Mouse (Mus musculus) heart, embryonic 11.5 days (tissue): ENCODE results near the gene Gm11541. TPM values are rescaled to one million over a fixed set of nuclear protein-coding genes. Genes with fewer than 3 reads are reported as not detected.
"Not testable (repeated sequence)": the region's sequence is repeated elsewhere in the genome, so short reads cannot be mapped to it uniquely, and the experiment has no call there.

Experiments used
- ATAC-seq: fragments of 200-750 bp; cut with Nextera tagmentation; replicated peaks from 2 replicates; pipeline ENCODE4 v1.8.0; 2017; ENCODE audit warnings: moderate library complexity; ENCODE audit not compliant: insufficient number of reproducible peaks, low FRiP score, low TSS enrichment
- H3K27ac ChIP-seq: fragments of 300-500 bp; sonication (generic); 2 replicates; pipeline ENCODE4 v1.5.1; 2014; ENCODE audit warnings: mild to moderate bottlenecking, low read depth, low read length
- H3K27me3 ChIP-seq: fragments of 300-500 bp; sonication (generic); 2 replicates; pipeline ENCODE4 v1.6.1; 2014; ENCODE audit warnings: mild to moderate bottlenecking, low read length, mixed read lengths; ENCODE audit not compliant: control insufficient read depth, insufficient read depth
- H3K36me3 ChIP-seq: fragments of 300-500 bp; sonication (generic); 2 replicates; pipeline ENCODE4 v1.6.1; 2014; ENCODE audit warnings: mild to moderate bottlenecking, low read length, moderate library complexity, mixed read lengths; ENCODE audit not compliant: control insufficient read depth, insufficient read depth
- H3K4me1 ChIP-seq: fragments of 300-500 bp; sonication (generic); 2 replicates; pipeline ENCODE4 v1.6.1; 2014; ENCODE audit warnings: low read length; ENCODE audit not compliant: control insufficient read depth, insufficient read depth
- H3K4me2 ChIP-seq: fragments of 300-500 bp; sonication (generic); 2 replicates; pipeline ENCODE4 v1.6.1; 2014; ENCODE audit warnings: mild to moderate bottlenecking, moderate library complexity
- H3K4me3 ChIP-seq: fragments of 300-500 bp; sonication (generic); 2 replicates; pipeline ENCODE4 v1.5.1; 2014; ENCODE audit warnings: low read depth, low read length
- H3K9ac ChIP-seq: fragments of 300-500 bp; sonication (generic); 2 replicates; pipeline ENCODE4 v1.6.1; 2014; ENCODE audit warnings: mild to moderate bottlenecking, low read depth, low read length, moderate library complexity
- H3K9me3 ChIP-seq: fragments of 300-500 bp; sonication (generic); replicated peaks from 2 replicates; pipeline ENCODE4 v1.6.1; 2016; ENCODE audit warnings: low read length; ENCODE audit not compliant: control insufficient read depth
- WGBS: fragments of 180-500 bp; shearing (Covaris S2); extraction: QIAGEN DNeasy Blood & Tissue Kit; methylation state at CpG from one replicate; pipeline ENCODE4 v1.1.7; 2014; ENCODE audit not compliant: insufficient replicate concordance; 5-methylcytosine and 5-hydroxymethylcytosine counted together
- polyA plus RNA-seq: library from polyadenylated mRNA; unstranded; fragments of >200 nt; fragmentation: Nextera tagmentation; extraction: Ambion mirVana; gene quantifications from 2 replicates; pipeline ENCODE4 v1.2.1, GENCODE M21; 2014

Gene Gm11541
- polyA plus RNA-seq, 1 experiment from 2014 or later = not detected

DNA sequence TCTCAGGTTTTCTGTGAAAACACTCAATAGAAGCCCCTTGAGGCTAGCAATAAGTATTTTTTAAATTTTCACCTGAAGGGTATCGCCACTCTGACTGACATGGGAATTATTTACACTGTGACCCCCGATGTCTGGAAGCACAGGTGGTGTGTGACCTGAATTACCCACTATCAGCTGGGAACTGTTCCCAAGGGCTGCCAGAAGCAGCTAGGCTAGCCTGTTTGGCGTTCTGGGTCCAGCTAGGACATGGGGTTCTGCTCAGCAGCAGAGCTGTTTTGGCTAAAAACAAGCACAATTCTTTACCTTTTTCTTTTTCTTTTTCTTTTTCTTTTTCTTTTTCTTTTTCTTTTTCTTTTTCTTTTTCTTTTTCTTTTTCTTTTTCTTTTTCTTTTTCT is 2.1 kb downstream of the Gm11541 start:
- H3K4me3 ChIP-seq = no peak overlapping the region
- 67% methylated on average over 3 of the region's 3 CpGs for WGBS

DNA sequence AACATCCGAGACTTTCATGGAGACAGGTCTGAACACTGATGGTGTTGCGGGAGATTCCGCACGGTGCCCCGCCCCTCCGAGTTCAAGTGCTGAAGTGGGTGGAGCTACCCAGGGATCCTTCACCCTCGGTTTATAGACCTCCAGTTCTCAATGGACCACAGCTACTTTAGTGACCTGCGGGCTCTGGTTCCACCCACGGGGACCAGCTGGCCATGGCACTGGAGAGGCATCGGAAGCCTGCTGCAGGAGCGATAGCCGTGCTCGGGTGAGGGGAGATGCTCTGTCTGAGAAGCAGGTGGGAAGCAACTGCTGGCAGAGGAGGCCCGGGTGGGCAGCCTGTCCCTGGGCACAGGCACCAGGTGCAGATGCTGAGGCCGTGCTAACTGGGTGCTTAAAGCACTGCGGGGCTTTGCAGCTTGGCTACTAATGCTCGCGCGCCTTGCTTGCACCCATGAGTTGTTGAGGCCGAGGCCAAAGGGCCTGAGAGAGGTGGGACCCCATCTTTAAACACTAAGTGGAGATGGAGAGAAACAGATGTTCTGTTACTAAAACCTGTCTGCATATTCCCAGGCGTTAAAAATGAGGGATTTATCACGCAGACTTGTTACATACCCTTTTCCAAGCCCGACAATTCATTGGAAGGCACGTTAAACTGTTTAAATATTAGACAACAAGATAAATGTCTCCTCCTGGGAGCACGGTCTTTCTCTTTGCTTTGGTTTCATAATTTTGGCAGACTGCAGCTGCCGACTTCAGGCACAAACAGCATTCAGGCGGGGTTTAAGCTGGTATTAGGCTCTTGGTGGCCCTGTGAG is 2.7 kb downstream of the Gm11541 start:
- Histone ChIP-seq H3K9ac (no peak overlapping the region), H3K4me3 (no peak overlapping the region), H3K27me3 (peaks cover 3% of the 10 kb centered on the region; the same call in 1 of the 2 replicates), H3K27ac (no peak overlapping the region), H3K36me3 (no peaks in the 10 kb centered on the region), H3K9me3 (no peaks in the 10 kb centered on the region), H3K4me2 (no peak overlapping the region), H3K4me1 (peaks cover 3% of the 10 kb centered on the region; the same call in 1 of the 2 replicates)
- ATAC-seq = no peak
- WGBS = 60% methylated on average over 27 of the region's 27 CpGs

More for the DNA sequence above, 2.1 kb downstream of the Gm11541 start:
- H3K36me3 ChIP-seq = no peaks in the 10 kb centered on the region
- H3K9ac ChIP-seq = no peak overlapping the region
- peaks cover 3% of the 10 kb centered on the region; the same call in 1 of the 2 replicates for H3K4me1 ChIP-seq
- no peak overlapping the region for H3K4me2 ChIP-seq
- H3K27me3 ChIP-seq = peaks cover 3% of the 10 kb centered on the region; the same call in 1 of the 2 replicates
- no peak overlapping the region for H3K27ac ChIP-seq
- no peak for ATAC-seq
- no peaks in the 10 kb centered on the region for H3K9me3 ChIP-seq

DNA sequence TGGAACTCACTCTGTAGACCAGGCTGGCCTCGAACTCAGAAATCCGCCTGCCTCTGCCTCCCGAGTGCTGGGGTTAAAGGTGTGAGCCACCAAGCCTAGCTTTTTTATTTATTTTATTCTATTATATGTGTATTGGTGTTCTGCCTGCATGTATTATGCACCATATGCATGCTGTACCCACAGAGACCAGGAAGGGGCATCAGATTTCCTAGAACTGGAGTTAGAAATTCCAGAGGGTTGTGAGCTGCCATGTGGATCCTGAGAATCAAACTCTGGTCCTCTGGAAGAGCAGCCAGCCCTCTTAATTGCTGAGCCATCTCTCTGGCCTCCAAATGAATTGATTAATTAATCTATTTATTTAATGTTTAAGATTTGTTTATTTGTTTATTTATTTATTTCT is 4.9 kb downstream of the Gm11541 start:
- H3K4me3 ChIP-seq = no peak overlapping the region
- H3K9me3 ChIP-seq = no peaks in the 10 kb centered on the region
- no peak overlapping the region for H3K9ac ChIP-seq
- no peak overlapping the region for H3K27ac ChIP-seq
- ATAC-seq = no peak
- no peaks in the 10 kb centered on the region for H3K36me3 ChIP-seq
- H3K4me2 ChIP-seq = no peak overlapping the region
- WGBS = 87% methylated on average over 3 of the region's 3 CpGs
- H3K4me1 ChIP-seq = peaks cover 3% of the 10 kb centered on the region; the same call in 1 of the 2 replicates
- H3K27me3 ChIP-seq = peaks cover 3% of the 10 kb centered on the region; the same call in 1 of the 2 replicates

DNA sequence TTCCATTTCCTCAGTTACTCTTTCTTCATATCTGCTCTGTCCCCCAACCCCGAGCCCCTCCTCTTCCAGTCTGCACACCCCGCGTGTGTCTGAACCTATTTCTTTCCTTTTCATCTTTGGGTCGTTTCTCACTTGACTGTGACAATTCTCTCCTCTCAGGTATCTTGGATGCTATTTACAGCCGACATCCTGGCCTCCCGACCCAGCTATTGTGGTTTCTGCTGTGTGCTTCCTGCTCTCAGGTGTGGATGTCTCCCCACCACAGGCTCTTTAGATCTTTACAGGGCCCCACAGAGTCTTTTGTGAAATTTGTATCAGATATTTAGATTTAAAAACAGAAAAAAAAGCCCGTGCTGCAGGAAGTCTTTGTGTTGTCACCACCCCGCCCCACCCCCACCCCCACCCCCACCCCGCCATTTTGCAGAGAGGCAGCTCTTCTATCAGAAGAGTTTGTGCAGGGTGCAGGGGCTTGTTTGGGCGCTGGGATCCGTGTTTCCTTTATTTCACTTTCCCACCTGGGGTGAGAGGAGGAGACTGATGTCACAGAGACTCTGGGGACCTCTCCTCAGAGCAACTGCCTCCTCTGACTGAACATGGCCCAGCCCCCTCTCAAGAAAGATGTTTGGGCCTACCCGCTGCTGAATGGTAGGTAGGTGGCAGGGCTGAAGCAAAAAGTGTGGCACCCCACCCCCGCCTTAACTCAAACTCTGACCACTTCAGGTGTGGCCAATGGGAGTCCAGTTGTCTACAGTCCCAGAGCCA is 6.4 kb downstream of the Gm11541 start:
- Histone ChIP-seq H3K4me3 (no peak overlapping the region), H3K4me2 (no peak overlapping the region), H3K27me3 (peaks cover 3% of the 10 kb centered on the region; the same call in 1 of the 2 replicates), H3K4me1 (peaks cover 3% of the 10 kb centered on the region; the same call in 1 of the 2 replicates), H3K9ac (no peak overlapping the region), H3K36me3 (no peaks in the 10 kb centered on the region), H3K9me3 (no peaks in the 10 kb centered on the region), H3K27ac (no peak overlapping the region)
- WGBS = 41% methylated on average over 13 of the region's 13 CpGs
- ATAC-seq = no peak

DNA sequence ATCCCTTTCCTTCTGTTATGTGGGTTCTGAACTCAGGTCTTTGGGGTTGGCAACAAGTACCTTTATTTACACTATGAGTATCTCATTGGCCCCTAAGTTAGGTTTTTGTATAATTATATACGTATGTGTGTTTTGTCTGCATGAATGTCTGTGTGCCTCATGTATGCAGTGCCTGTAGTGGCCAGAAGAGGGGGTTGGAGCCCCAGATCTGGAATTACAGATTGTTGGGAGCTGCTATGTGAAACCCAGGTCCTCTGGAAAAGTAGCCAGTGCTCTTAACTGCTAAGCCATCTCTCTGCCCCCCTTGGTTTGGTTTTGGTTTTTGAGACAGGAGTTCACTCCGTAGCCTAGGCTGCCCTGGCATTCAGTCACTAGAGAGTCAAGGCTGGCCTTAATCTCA is 7.2 kb downstream of the Gm11541 start:
- ATAC-seq = no peak
- Histone ChIP-seq H3K36me3 (no peaks in the 10 kb centered on the region), H3K9ac (no peak overlapping the region), H3K9me3 (no peaks in the 10 kb centered on the region), H3K4me2 (no peak overlapping the region), H3K4me3 (no peak overlapping the region), H3K4me1 (peaks cover 3% of the 10 kb centered on the region; the same call in 1 of the 2 replicates), H3K27ac (no peak overlapping the region), H3K27me3 (peaks cover 3% of the 10 kb centered on the region; the same call in 1 of the 2 replicates)
- 90% methylated on average over 2 of the region's 2 CpGs for WGBS

DNA sequence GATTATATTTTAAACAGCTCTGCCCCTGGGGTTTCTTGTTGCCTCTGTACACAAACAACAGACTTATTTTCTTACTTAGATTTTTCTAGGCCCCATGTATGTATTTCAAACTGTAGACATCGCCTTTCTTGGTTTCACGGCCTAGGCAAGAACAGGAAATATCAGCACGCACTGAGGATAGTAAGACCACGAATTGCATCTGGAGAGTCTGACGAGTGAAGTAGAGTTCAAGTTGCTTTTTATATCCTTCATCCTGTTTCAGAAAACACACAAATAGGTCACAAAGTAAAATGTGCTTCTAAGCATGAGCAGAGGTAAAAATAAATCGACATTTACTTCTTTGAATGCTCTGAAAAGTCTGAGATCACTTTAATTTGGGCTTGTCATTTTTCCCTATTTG is 8.8 kb downstream of the Gm11541 start:
- H3K9me3 ChIP-seq = no peaks in the 10 kb centered on the region
- 71% methylated on average over 6 of the region's 6 CpGs for WGBS
- no peak overlapping the region for H3K4me3 ChIP-seq
- H3K4me1 ChIP-seq = no peaks in the 10 kb centered on the region
- no peaks in the 10 kb centered on the region for H3K36me3 ChIP-seq
- H3K4me2 ChIP-seq = no peak overlapping the region
- H3K9ac ChIP-seq = no peak overlapping the region
- ATAC-seq = no peak
- no peaks in the 10 kb centered on the region for H3K27me3 ChIP-seq
- H3K27ac ChIP-seq = no peak overlapping the region

DNA sequence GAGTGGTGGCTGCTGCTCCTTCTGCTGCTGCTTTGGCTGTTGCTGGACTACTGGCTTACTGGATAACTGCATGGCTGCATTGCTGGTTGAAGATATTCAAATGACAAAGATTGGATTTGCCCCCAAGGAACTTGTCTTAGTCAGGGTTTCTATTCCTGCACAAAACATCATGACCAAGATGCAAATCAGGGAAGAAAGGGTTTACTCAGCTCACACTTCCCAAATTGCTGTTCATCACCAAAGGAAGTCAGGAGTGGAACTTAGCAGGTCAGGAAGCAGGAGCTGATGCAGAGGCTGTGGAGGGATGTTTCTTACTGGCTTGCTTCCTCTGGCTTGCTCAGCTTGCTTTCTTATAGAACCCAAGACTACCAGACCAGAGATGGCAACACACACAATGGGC is 11.8 kb downstream of the Gm11541 start:
- not testable (repeated sequence) for H3K9me3 ChIP-seq, H3K4me3 ChIP-seq, H3K27me3 ChIP-seq, H3K27ac ChIP-seq, H3K9ac ChIP-seq, H3K4me1 ChIP-seq, ATAC-seq, H3K36me3 ChIP-seq, H3K4me2 ChIP-seq

DNA sequence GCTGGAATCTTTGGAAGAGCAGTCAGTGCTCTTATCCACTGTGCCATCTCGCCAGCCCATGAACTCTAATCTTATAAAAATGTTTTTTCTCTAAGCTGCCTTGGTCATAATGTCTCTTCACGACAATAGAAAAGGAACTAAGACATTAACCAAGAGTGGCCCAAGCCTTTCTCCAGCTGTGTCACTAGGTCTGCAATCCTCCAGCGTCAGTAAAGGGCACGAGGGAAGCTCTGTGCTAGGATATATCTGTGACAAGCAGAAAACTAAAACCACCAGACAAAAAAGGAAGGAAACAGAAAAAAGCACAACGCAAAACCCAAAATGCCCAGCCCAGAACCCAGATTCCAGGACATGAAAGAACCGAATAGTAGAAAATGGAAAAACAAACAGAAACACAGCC is 17.1 kb downstream of the Gm11541 start:
- no peak overlapping the region for H3K27ac ChIP-seq
- 60% methylated on average over 6 of the region's 6 CpGs for WGBS
- H3K9ac ChIP-seq = no peak overlapping the region
- H3K27me3 ChIP-seq = no peaks in the 10 kb centered on the region
- no peaks in the 10 kb centered on the region for H3K9me3 ChIP-seq
- no peak overlapping the region for H3K4me3 ChIP-seq
- ATAC-seq = no peak
- no peaks in the 10 kb centered on the region for H3K36me3 ChIP-seq
- no peak overlapping the region for H3K4me2 ChIP-seq
- no peaks in the 10 kb centered on the region for H3K4me1 ChIP-seq
